Mouse (Mus musculus): ENCODE measurements around the gene Mindy3. TPM values are rescaled to one million over a fixed set of nuclear protein-coding genes. Genes with fewer than 3 reads are reported as not detected.
A peak's percentile ranks its signal among the peaks of the same experiment; 100 is the strongest.

Gene Mindy3
- polyA plus RNA-seq, 2 experiments = 13.9 to 15.2 TPM

DNA sequence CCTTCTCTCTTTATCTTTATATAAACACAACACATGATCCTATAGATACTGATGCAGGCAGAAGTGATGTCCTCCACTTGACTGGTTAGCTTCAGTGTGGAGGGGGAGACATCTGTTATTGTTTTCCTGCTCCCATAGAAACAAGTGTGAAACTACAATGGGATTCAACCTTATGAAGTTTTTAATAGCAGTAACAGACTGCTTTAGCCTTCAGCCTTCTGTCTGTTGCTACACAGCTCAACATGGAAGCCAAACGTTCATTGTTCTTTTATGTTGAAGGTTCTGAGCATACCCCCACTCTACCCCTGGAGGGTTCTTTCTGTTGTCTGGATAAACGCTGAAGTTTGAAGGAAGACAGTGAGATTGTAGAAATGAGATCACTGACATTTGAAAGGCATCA lies 87.3 kb downstream of the Mindy3 start:
- no peak for TF ChIP-seq EP300 (IDR thresholded peaks at IDR 0.05; ENCODE audit: low read depth)
- no peak for TF ChIP-seq CTCF (IDR thresholded peaks at IDR 0.05; ENCODE audit: low read depth)
- ATAC-seq (ENCODE audit: insufficient read depth) (no peak), DNase-seq (ENCODE audit: low read depth in 3 of 3, low spot score in 3 of 3) (no peak)
- H3K4me2 ChIP-seq (ENCODE audit: low read depth) = no peak overlapping the region
- 51% methylated on average over 2 of the region's 2 CpGs for WGBS (ENCODE audit: insufficient replicate concordance)
- H3K9me3 ChIP-seq (ENCODE audit: control insufficient read depth, low read length) = no peaks in the 10 kb centered on the region
- H3K27me3 ChIP-seq (ENCODE audit: control insufficient read depth, insufficient read depth, low read length) = no peaks in the 10 kb centered on the region
- no peak overlapping the region for H3K9ac ChIP-seq (replicated peaks)
- H3K36me3 ChIP-seq (replicated peaks; ENCODE audit: control insufficient read depth, insufficient read depth, low read depth) = no peaks in the 10 kb centered on the region
- no peak overlapping the region for H3K27ac ChIP-seq
- H3K4me1 ChIP-seq (replicated peaks; ENCODE audit: control insufficient read depth in 2 of 2, insufficient read depth in 2 of 2, low read length in 1 of 2) = peaks cover 0 to 6% of the 10 kb centered on the region in 2 experiments; a peak in 2 of 4 replicates
- no peak overlapping the region for H3K4me3 ChIP-seq (ENCODE audit: insufficient read depth in 1 of 2, low read depth in 2 of 2, low read length in 2 of 2)

DNA sequence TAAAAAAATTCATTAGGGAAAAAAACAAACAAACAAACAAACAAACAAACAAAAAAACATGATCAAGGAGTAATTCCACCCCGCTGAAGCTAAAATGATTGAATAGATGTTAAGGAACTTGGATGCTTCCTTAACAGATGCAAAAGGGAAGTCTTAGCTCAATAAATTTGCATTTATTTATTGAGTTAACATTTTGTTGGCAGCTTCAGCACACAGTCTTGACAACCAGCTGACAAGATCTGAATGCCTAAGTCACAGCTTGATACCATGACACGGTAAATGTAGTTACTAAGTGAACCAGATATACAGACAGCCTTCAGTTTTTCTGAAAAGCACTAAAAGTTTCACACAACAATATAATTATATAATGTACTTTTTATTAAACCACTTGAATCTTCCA lies 89.7 kb downstream of the Mindy3 start:
- WGBS (ENCODE audit: insufficient replicate concordance) = 75% methylated on average over 2 of the region's 2 CpGs

DNA sequence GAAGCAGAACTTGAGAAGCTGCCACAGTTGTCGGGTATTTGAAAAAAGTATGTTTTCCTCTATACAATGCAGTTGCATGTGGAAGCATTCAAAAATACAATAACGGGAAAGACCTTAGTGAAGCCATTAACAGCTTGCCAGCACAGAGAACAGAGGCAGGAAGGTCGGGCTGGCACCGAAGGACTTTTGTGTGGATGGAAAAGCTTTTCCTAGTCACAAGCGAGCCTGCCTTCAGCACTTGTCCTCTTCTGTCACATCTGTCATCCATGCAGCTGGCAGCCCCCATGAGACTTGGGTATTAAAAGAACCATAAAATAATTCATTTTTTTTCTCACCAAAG lies 90.2 kb downstream of the Mindy3 start:
- Histone ChIP-seq H3K4me3 (ENCODE audit: insufficient read depth in 1 of 2, low read depth in 2 of 2, low read length in 2 of 2) (no peak overlapping the region), H3K4me2 (ENCODE audit: low read depth) (no peak overlapping the region), H3K9ac (replicated peaks) (no peak overlapping the region), H3K27me3 (ENCODE audit: control insufficient read depth, insufficient read depth, low read length) (no peaks in the 10 kb centered on the region), H3K36me3 (replicated peaks; ENCODE audit: control insufficient read depth, insufficient read depth, low read depth) (no peaks in the 10 kb centered on the region), H3K27ac (no peak overlapping the region), H3K9me3 (ENCODE audit: control insufficient read depth, low read length) (no peaks in the 10 kb centered on the region), H3K4me1 (replicated peaks; ENCODE audit: control insufficient read depth in 2 of 2, insufficient read depth in 2 of 2, low read length in 1 of 2) (peaks cover 0 to 5% of the 10 kb centered on the region in 2 experiments; a peak in 2 of 4 replicates)
- DNase-seq (ENCODE audit: low read depth in 3 of 3, low spot score in 3 of 3) (no peak), ATAC-seq (ENCODE audit: insufficient read depth) (no peak)
- 33% methylated on average over 5 of the region's 5 CpGs for WGBS (ENCODE audit: insufficient replicate concordance)
- TF ChIP-seq EP300 (IDR thresholded peaks at IDR 0.05; ENCODE audit: low read depth) (no peak), CTCF (IDR thresholded peaks at IDR 0.05; ENCODE audit: low read depth) (no peak)

More for the DNA sequence above, 89.7 kb downstream of the Mindy3 start:
- TF ChIP-seq CTCF (IDR thresholded peaks at IDR 0.05; ENCODE audit: low read depth) (no peak), EP300 (IDR thresholded peaks at IDR 0.05; ENCODE audit: low read depth) (no peak)
- Histone ChIP-seq H3K27ac (no peak overlapping the region), H3K9me3 (ENCODE audit: control insufficient read depth, low read length) (no peaks in the 10 kb centered on the region), H3K4me2 (ENCODE audit: low read depth) (no peak overlapping the region), H3K27me3 (ENCODE audit: control insufficient read depth, insufficient read depth, low read length) (no peaks in the 10 kb centered on the region), H3K36me3 (replicated peaks; ENCODE audit: control insufficient read depth, insufficient read depth, low read depth) (no peaks in the 10 kb centered on the region), H3K9ac (replicated peaks) (no peak overlapping the region), H3K4me1 (replicated peaks; ENCODE audit: control insufficient read depth in 2 of 2, insufficient read depth in 2 of 2, low read length in 1 of 2) (peaks cover 0 to 5% of the 10 kb centered on the region in 2 experiments; a peak in 2 of 4 replicates), H3K4me3 (ENCODE audit: insufficient read depth in 1 of 2, low read depth in 2 of 2, low read length in 2 of 2) (no peak overlapping the region)
- DNase-seq (ENCODE audit: low read depth in 3 of 3, low spot score in 3 of 3) = no peak
- ATAC-seq (ENCODE audit: insufficient read depth) = no peak

DNA sequence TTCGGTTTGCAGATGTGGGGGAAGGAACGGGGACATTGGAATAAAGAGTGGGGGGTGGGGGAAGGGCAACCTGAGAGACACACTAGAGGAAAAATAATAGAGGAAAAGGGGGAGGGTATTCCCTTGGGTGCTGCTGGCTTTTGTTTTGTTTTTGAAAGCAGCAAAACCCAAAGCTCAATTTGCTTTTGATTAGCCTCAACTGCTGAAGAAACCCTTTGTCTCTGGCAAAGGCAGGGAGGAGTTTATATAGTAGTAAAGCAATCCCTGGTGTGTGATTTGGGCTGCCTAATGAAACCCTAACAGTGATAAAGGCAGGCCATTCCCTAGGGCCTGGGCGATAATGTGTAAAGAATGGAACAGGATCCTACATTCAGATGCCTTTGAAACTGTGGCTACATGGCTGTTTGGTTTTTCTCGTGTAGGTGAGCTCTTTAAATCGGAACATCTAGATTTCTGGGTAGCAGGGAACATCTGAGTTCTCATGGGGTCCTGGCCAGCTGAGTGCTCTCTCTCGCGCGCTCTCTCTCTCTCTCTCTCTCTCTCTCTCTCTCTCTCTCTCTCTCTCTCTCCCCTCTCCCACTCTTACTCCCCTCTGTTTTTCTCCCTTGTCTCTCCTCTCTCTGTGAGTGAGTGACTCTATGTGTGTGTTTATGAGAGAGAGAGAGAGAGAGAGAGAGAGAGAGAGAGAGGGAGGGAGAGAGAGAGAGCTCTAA lies 90.8 kb downstream of the Mindy3 start:
- 52% methylated on average over 8 of the region's 8 CpGs for WGBS (ENCODE audit: insufficient replicate concordance)
- Histone ChIP-seq H3K4me3 (ENCODE audit: insufficient read depth in 1 of 2, low read depth in 2 of 2, low read length in 2 of 2) (no peak overlapping the region), H3K9me3 (ENCODE audit: control insufficient read depth, low read length) (no peaks in the 10 kb centered on the region), H3K4me1 (replicated peaks; ENCODE audit: control insufficient read depth in 2 of 2, insufficient read depth in 2 of 2, low read length in 1 of 2) (peaks cover 0 to 5% of the 10 kb centered on the region in 2 experiments; a peak in 2 of 4 replicates), H3K27me3 (ENCODE audit: control insufficient read depth, insufficient read depth, low read length) (no peaks in the 10 kb centered on the region), H3K4me2 (ENCODE audit: low read depth) (peak overlapping the region; percentile 68; the same call in 1 of the 2 replicates), H3K27ac (no peak overlapping the region), H3K36me3 (replicated peaks; ENCODE audit: control insufficient read depth, insufficient read depth, low read depth) (no peaks in the 10 kb centered on the region), H3K9ac (replicated peaks) (no peak overlapping the region)
- no peak for TF ChIP-seq EP300 (IDR thresholded peaks at IDR 0.05; ENCODE audit: low read depth)
- TF ChIP-seq CTCF (IDR thresholded peaks at IDR 0.05; ENCODE audit: low read depth) = no peak
- DNase-seq (ENCODE audit: low read depth in 3 of 3, low spot score in 3 of 3) = no peak
- no peak for ATAC-seq (ENCODE audit: insufficient read depth)

DNA sequence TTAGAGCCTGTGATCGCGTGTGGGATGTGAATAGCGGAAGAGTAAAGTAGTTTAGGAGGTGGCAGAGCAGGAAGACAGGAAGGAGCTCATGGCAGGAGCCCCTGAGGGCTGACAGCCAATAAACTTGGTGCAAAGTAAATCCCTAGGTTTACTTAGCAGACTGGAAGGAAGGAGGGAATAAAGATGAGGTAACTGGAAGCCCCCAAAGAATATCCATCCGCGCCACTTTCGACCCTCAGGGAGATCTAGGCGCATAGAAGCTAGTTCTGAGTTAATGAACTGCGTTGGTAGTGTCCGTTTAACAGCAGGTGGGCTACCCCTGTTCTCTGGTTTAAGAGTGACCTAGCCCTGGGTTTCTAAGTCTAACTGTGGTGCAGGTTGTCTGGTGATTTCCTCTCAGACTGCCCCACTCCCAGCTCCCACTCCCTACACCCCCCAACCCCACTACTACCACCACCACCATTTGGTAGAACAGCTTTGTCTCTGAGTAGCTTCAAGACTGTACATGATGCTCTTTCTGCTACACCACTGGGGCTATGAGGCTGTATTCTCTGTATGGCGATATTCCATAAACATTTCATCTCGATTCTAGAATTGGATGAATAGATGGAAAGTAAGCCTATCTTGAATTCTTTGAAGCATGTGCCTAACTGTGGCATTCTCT lies 91.4 kb downstream of the Mindy3 start:
- Histone ChIP-seq H3K9ac (replicated peaks) (peak overlapping the region; percentile 31), H3K4me2 (ENCODE audit: low read depth) (peak overlapping the region; percentile 68), H3K36me3 (replicated peaks; ENCODE audit: control insufficient read depth, insufficient read depth, low read depth) (no peaks in the 10 kb centered on the region), H3K27ac (no peak overlapping the region), H3K4me1 (replicated peaks; ENCODE audit: control insufficient read depth in 2 of 2, insufficient read depth in 2 of 2, low read length in 1 of 2) (peaks cover 0 to 5% of the 10 kb centered on the region in 2 experiments; a peak in 2 of 4 replicates), H3K27me3 (ENCODE audit: control insufficient read depth, insufficient read depth, low read length) (no peaks in the 10 kb centered on the region), H3K9me3 (ENCODE audit: control insufficient read depth, low read length) (no peaks in the 10 kb centered on the region), H3K4me3 (ENCODE audit: insufficient read depth in 1 of 2, low read depth in 2 of 2, low read length in 2 of 2) (peak overlapping the region; percentile 44 to 67)
- DNase-seq (ENCODE audit: low read depth in 3 of 3, low spot score in 3 of 3) (no peak), ATAC-seq (ENCODE audit: insufficient read depth) (peak; percentile 18; the same call in 1 of the 2 replicates)
- TF ChIP-seq EP300 (IDR thresholded peaks at IDR 0.05; ENCODE audit: low read depth) (no peak), CTCF (IDR thresholded peaks at IDR 0.05; ENCODE audit: low read depth) (no peak)
- WGBS (ENCODE audit: insufficient replicate concordance) = 33% methylated on average over 11 of the region's 11 CpGs

Data from liver, embryonic 14.5 days (tissue).